Mouse (Mus musculus): ENCODE measurements around the gene Orai1.
"Not testable (repeated sequence)": the region's sequence is repeated elsewhere in the genome, so short reads cannot be mapped to it uniquely, and the experiment has no call there.

The Orai1 gene

GRCm38 (mm10) chr5:123014753-123015701 is at the start of gene Orai1:
TSS of gene Orai1 (plus strand) at chr5:123015074.
- peak; percentile 99 for DNase-seq

DNA sequence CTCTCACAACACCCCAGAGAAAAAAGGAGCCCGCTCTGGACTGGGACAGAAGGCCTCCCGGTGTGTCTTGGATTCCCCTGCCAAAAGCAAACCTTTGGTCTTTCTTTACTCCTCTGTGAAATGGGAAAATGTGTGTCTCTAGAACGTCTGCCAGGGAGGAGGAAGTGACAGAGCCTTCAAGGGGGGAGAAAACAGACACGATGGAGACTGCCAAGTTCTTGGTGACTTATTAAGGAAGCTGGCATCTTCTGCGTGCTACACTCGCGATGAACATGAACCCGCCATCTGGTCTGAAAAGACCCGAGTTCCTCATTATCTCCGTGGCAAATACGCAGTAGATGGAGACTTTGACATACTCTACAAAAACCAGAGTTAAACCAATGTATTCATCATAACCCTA is 49.4 kb upstream of the Orai1 start:
- DNase-seq: no peak

DNA sequence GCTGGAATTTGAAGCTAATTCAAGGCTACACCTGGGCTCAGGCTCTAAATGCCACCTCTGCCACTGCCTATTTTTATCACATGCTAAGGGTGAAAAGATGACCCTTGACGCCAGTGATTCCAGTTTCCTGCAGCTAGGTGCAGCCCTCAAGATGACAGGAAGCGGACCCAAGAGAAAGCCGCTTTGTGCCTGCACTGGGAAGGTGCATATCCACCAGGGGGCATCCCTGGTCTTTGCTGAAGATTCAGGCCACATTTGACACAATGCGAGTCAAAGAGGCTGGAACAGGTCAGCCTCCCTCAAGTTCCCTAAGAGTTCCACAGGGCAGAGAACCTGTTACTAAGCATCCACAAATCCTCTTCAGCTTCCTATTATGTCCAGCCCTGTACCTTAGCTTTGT is 46.6 kb upstream of the Orai1 start:
- DNase-seq: peak; percentile 94

- no peak for DNase-seq
Observed at GRCm38 (mm10) chr5:122970056-122970455, 44.8 kb upstream of the Orai1 start.

DNA sequence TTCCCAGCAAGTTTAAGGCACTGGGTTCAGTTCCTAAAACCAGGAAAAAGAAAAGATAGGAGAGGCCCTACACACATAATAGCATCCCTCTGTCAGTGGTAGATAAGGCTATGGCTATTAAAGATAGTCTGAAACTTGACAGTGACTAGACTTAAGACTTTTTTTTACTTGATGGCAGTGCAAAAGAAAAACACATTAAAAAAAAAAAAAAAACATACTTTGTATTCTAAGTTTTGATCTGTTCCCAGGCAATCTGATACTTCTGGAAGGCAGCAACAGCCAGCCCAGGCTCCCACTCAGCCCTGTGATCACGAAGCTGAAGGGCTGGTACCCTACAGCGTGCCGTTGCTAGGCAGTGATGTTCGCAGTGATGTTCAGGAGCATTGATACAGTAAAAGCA is 43.4 kb upstream of the Orai1 start:
- DNase-seq: no peak

GRCm38 (mm10) chr5:122972116-122972515 is 42.8 kb upstream of the Orai1 start:
- no peak for DNase-seq

GRCm38 (mm10) chr5:122974701-122975100 is 40.2 kb upstream of the Orai1 start:
- not testable (repeated sequence) for DNase-seq

- no peak for DNase-seq
Observed at GRCm38 (mm10) chr5:122978970-122979369, 35.9 kb upstream of the Orai1 start.

DNA sequence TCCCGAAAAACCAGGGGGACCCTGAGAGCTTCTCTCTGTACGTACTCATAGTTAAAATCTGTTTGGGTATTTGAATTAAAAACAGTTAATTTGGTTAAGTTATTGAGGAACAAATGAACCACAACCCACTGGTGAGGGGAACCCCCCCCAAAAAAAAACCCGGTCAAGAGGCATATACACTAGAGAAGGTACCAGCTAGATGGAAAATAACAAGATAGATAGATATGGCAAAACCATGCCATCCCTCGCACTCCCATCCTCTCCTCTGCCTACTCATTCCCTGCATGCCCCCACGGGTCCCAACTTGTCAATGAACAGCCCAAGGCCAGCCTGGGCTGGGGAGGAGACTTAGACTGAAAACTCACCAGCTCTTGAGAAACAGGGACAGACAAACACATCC is 30.4 kb upstream of the Orai1 start:
- no peak for DNase-seq

- no peak for DNase-seq
Observed at GRCm38 (mm10) chr5:122985276-122985675, 29.6 kb upstream of the Orai1 start.

DNA sequence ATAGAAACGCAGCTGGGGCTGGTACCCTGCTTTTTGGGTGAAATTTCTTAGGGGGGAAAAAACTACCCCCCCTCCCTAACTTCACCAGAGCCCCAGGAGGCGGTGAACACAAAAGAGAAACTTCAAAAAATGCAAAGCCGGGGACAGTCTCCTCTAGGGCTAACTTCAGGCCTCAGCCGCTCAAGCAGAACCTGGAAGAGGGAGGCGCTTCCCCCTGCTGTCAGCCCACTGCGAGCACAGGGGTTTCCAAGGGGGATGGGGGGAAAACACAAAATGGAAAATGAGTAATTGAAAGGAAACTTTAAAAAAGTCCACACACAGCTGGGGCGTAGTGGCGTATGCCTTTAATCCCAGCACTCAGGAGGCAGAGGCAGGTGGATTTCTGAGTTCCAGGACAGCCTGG is 28.8 kb upstream of the Orai1 start:
- no peak for DNase-seq

GRCm38 (mm10) chr5:122987211-122988020 is 27.5 kb upstream of the Orai1 start:
- peak; percentile 43 for DNase-seq

DNA sequence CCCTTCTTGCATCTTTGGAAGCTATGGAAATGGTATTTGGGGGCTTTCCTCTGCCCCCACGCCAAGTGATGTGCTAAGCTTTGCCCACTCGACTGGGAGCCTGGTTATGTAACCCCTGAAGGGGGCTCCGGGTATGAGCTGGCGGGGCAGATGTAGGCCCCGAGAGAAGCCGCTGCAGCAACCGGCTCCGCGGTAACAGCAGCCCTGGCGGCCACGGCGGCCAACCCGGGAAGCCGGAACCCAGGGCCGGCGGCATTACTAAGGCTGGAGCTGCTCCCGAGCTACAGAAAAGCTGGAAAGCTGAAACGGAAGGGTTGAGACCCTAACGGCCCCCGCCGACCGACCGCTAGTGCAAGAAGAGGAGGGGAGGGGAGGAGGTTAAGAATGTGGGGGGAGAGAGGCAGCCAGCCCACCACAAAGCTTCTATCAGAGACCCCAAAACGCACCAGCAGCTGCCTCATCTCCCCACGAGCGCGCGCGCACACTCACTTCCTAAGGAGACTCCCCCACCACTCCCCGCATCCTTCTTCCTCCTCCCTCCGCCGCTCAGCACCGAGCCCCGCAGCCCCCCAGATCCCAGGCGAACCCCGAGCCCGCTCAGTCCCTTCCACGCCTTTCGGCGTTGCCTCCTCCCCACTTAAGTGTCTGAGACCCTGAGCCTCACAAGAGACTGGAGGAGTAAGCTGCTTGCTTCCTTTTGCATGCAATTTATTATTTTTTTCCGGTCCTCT is 26.7 kb upstream of the Orai1 start:
- peak; percentile 52 for DNase-seq

GRCm38 (mm10) chr5:122989001-122989525 is 25.8 kb upstream of the Orai1 start:
- peak; percentile 79 for DNase-seq

- peak; percentile 31 for DNase-seq
Observed at GRCm38 (mm10) chr5:122989551-122990330, 25.1 kb upstream of the Orai1 start, which contains the start of gene Kdm2b. TSS of gene Kdm2b (minus strand) at chr5:122989823.

DNA sequence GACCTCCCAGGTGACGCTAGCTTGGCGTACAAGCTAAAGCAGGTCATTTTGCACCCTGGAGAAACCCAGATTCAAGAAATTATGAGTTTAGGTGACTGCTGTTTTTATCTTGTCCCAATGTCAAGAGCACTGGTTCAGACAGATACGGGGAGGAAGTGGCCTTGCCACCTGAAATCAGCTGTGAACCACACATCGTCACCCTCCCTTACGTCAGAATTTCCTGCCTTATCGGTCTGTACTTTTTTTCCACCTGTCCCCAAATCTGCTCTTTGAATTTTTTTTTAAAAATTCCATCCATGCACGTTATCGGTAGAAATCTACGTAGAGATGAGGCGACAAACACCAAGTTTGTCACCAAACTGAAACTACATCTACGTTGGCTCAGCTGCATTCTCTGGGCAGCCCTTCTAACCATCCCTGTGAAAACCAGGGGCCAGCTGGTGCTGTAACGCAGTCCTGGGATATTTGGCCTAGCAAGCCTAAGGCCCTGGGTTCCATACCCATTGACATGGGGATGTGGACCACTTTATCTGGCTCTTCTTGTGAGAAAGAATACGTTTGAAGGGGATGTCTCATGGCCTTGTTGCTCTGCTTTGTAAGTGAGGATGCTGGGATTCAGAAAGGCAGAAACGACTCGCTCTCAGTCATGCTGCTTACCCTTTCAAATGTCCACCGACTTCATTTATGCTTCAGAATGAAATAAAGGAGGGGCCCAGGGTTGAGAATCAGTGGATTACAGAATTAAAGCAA is 24.3 kb upstream of the Orai1 start:
- DNase-seq: peak; percentile 45

- DNase-seq: no peak
Observed at GRCm38 (mm10) chr5:122991350-122992004, 23.4 kb upstream of the Orai1 start.

- no peak for DNase-seq
Observed at GRCm38 (mm10) chr5:122993811-122994210, 21.1 kb upstream of the Orai1 start.

DNA sequence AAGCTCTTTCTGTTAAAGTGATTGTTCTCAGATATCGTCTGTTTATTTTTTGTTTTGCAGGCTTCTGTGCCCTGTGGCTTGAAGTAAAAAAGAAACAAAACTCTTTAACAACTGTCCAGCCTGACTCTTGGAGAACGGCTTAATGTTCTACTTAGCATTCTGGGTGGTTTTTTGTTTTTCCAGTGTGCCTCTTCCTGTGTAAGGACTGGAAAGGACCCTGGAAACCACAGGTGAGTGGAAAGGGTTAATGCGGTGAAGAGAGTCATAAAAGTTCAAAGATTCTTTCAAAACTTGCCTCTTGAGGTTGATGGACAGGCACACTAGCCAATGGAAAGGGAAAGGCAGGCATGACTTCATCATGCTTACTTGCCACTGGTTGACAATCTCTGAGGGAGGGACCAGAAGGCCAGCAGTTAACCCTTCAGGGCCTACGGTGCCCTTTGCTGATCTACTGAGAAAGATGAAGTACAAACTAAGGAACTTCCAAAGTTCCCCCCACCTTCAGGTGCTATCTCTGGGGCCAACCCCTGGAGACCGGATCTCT is 20.5 kb upstream of the Orai1 start:
- peak; percentile 98 for DNase-seq

GRCm38 (mm10) chr5:122994910-122995309 is 20.0 kb upstream of the Orai1 start:
- no peak for DNase-seq
